Mouse (Mus musculus) liver, embryonic 13.5 days (tissue): ENCODE measurements around the gene Tmem170. TPM values are rescaled to one million over a fixed set of nuclear protein-coding genes. Genes with fewer than 3 reads are reported as not detected.

Experiments used
- ATAC-seq: fragments of 200-750 bp; cut with Nextera tagmentation; 2 replicates; pipeline ENCODE4 v1.8.0; 2017; ENCODE audit warnings: low read depth, mild to moderate bottlenecking, moderate number of reproducible peaks, moderate library complexity
- DNase-seq: peaks from one replicate; pipeline ENCODE4 v3.0.0; 2022
- H3K27ac ChIP-seq: fragments of 300-500 bp; sonication (generic); 2 replicates; pipeline ENCODE4 v1.5.1; 2015; ENCODE audit warnings: moderate library complexity, mild to moderate bottlenecking, inconsistent platforms
- H3K27me3 ChIP-seq: fragments of 300-500 bp; sonication (generic); 2 replicates; pipeline ENCODE4 v1.6.1; 2015; ENCODE audit warnings: mild to moderate bottlenecking, inconsistent platforms
- H3K36me3 ChIP-seq: fragments of 300-500 bp; sonication (generic); 2 replicates; pipeline ENCODE4 v1.6.1; 2015; ENCODE audit warnings: mild to moderate bottlenecking, inconsistent platforms
- H3K4me1 ChIP-seq: fragments of 300-500 bp; sonication (generic); replicated peaks from 2 replicates; pipeline ENCODE4 v1.6.1; 2015; ENCODE audit warnings: inconsistent platforms
- H3K4me2 ChIP-seq: fragments of 300-500 bp; sonication (generic); 2 replicates; pipeline ENCODE4 v1.6.1; 2015; ENCODE audit warnings: inconsistent platforms, mild to moderate bottlenecking, moderate library complexity
- H3K4me3 ChIP-seq: fragments of 300-500 bp; sonication (generic); replicated peaks from 2 replicates; pipeline ENCODE4 v1.5.1; 2015; ENCODE audit warnings: mild to moderate bottlenecking, inconsistent platforms
- H3K9ac ChIP-seq: fragments of 300-500 bp; sonication (generic); 2 replicates; pipeline ENCODE4 v1.6.1; 2015; ENCODE audit warnings: mild to moderate bottlenecking, inconsistent platforms
- H3K9me3 ChIP-seq: fragments of 300-500 bp; sonication (generic); replicated peaks from 2 replicates; pipeline ENCODE4 v1.6.1; 2016; ENCODE audit warnings: inconsistent platforms
- WGBS: fragments of 180-500 bp; shearing (Covaris S2); methylation state at CpG from one replicate; pipeline ENCODE4 v1.1.7; 2015; ENCODE audit not compliant: insufficient replicate concordance; 5-methylcytosine and 5-hydroxymethylcytosine counted together
- polyA plus RNA-seq: library from polyadenylated mRNA; unstranded; fragments of >200 nt; fragmentation: Nextera tagmentation; extraction: Ambion mirVana; gene quantifications from 2 replicates; pipeline ENCODE4 v1.2.1, GENCODE M21; 2015

The Tmem170 gene
- polyA plus RNA-seq, 1 experiment from 2014 or later, result 4.3 TPM

DNA sequence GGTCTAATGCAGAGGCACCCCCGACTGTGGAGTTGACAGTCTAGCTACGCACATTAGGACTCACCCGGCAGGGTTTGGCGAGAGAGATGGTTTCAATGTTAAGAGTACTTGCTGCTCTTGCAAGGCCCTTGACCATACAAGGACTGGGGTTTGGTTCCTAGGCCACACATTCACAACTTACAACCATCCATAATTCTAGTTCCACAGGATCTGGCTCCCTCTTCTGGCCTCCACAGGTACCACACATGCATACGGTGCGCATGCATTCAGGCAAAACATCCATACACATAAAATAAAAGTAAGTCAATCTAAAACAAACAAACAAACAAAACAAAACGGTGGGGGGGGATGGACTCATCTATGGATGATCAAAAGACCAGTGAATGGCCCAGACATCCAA, 18.4 kb upstream of the Tmem170 start:
- Histone ChIP-seq H3K27ac (no peak overlapping the region), H3K4me3 (no peak overlapping the region), H3K27me3 (peaks cover 28% of the 10 kb centered on the region), H3K36me3 (no peaks in the 10 kb centered on the region), H3K4me2 (no peak overlapping the region), H3K4me1 (peaks cover 3% of the 10 kb centered on the region), H3K9me3 (no peaks in the 10 kb centered on the region), H3K9ac (no peak overlapping the region)
- no peak for ATAC-seq
- no peak for DNase-seq
- WGBS, result 78% methylated on average over 7 of the region's 7 CpGs

DNA sequence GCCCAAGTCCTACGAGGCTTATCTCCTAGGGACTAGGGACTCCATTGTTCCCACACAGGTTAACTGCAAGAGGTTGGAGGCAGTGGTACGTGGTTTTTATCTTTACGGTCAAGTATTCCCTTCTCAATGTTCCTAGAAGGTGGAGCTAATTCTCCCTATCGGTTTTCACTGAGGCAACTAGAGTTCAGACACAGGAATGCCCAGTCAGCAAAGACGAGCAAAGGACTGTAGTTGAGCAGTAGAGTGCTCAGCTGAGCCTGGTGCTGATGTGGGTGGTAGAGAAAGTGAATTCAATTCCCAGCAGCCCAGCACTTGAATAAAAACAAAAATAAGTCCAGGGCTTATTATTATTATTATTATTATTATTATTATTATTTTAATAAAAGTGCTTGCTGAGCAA, 16.1 kb upstream of the Tmem170 start:
- H3K27ac ChIP-seq, result no peak overlapping the region
- 29% methylated on average over 5 of the region's 5 CpGs for WGBS
- no peak overlapping the region for H3K4me2 ChIP-seq
- ATAC-seq (no peak), DNase-seq (no peak)
- no peaks in the 10 kb centered on the region for H3K9me3 ChIP-seq
- peaks cover 47% of the 10 kb centered on the region for H3K27me3 ChIP-seq
- H3K4me1 ChIP-seq, result peaks cover 12% of the 10 kb centered on the region
- no peaks in the 10 kb centered on the region for H3K36me3 ChIP-seq
- H3K9ac ChIP-seq, result no peak overlapping the region
- no peak overlapping the region for H3K4me3 ChIP-seq

DNA sequence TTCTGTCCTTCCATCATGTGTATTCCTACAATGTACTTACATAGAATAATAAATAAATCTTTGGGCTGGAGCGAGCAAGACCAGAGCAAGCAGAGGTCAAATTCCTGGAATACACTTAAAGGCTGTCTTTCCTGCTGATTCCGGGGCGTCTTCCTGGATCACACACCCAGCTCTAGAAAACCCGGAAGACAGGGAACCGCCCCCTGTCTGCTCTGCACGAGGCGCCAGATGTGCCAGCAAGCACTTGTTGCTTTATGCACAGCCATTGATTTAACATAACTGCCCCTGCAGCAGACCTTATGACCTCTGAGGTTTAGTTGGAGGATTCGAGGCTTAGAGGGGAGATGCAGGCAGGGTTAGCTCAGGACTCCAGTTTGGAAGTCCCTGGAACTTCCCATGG, 15.4 kb upstream of the Tmem170 start:
- Histone ChIP-seq H3K4me2 (no peak overlapping the region), H3K27ac (no peak overlapping the region), H3K9me3 (no peaks in the 10 kb centered on the region), H3K27me3 (peaks cover 47% of the 10 kb centered on the region), H3K4me3 (no peak overlapping the region), H3K4me1 (peaks cover 18% of the 10 kb centered on the region), H3K9ac (no peak overlapping the region), H3K36me3 (no peaks in the 10 kb centered on the region)
- ATAC-seq, result no peak
- WGBS, result 24% methylated on average over 8 of the region's 8 CpGs
- no peak for DNase-seq

DNA sequence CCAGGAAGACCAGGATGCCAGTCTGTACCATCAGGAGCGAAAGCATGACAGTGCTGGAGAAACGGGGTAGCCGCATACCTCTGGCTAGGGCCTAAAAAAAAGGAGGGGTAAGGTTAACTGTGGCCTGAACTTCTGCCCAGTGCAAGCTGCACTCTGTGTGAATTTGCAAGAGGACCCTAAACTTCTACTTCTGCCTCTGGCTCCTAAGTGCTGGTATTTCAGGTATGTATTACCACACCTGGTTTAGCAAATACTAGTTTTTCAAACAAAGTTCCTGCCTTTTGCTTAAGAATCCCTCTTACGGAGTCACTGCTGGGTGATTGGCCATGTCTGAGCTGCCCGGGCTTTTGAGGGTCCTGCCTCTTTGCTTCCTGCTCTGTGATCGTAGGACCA, 14.4 kb upstream of the Tmem170 start:
- no peaks in the 10 kb centered on the region for H3K36me3 ChIP-seq
- ATAC-seq (no peak), DNase-seq (no peak)
- H3K27ac ChIP-seq, result no peak overlapping the region
- H3K9ac ChIP-seq, result no peak overlapping the region
- 56% methylated on average over 6 of the region's 6 CpGs for WGBS
- no peak overlapping the region for H3K4me2 ChIP-seq
- H3K27me3 ChIP-seq, result peaks cover 51% of the 10 kb centered on the region
- H3K4me1 ChIP-seq, result peaks cover 23% of the 10 kb centered on the region
- no peaks in the 10 kb centered on the region for H3K9me3 ChIP-seq
- no peak overlapping the region for H3K4me3 ChIP-seq

DNA sequence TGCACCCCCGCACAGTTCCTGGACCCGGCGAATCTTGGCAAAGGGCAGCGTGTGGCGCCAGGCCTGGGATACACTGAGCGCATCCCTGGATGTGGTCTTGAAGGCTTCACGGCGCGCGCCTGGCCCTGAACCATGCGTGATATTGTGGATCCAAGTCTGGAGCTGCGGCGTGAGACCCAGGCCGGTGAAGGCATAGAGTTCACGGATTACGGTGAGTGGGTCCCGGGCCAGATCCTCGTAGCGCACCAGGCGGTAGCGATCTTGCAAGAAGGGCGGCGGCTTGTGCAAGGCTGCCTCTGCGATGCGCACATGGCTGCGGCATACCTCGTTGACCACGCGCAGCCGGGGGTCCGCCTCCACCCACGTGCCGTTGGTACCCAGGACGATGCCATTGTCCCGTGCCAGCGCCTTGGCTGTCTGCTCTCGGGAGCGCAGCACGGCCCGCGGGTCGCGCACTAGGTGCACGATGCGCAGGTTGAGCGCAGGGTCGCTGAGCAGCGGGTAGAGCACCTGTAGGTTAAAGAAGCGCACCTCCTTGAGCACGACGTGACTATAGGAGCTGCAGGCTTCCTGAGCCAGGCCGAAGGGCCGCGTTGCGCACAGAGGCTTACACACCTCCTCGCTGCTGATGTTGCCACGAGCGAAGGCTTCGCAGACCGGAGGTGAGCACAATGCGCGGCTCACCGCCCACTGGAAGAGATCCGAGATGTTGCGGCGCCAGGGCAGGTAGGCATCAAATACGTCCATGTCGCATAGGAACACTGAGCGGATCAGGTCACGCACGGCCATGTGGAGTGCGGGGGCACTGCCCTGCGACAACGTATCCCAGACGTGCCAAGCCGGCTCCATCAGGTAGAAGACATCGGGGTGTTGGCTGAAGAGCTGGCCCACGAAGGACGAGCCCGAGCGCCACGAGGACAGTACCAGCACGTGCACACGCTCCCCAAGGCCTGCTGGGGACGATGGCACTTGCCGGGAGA, 13.7 kb upstream of the Tmem170 start:
- ATAC-seq, result no peak
- H3K36me3 ChIP-seq, result no peaks in the 10 kb centered on the region
- DNase-seq, result no peak
- H3K9me3 ChIP-seq, result no peaks in the 10 kb centered on the region
- 0 out of 2 replicates have a peak overlapping the region, but pooled peaks have one; percentile 12 for H3K4me2 ChIP-seq
- H3K27me3 ChIP-seq, result peaks cover 51% of the 10 kb centered on the region
- H3K27ac ChIP-seq, result no peak overlapping the region
- H3K4me1 ChIP-seq, result peaks cover 23% of the 10 kb centered on the region
- no peak overlapping the region for H3K9ac ChIP-seq
- 16% methylated on average over 86 of the region's 86 CpGs for WGBS
- no peak overlapping the region for H3K4me3 ChIP-seq

DNA sequence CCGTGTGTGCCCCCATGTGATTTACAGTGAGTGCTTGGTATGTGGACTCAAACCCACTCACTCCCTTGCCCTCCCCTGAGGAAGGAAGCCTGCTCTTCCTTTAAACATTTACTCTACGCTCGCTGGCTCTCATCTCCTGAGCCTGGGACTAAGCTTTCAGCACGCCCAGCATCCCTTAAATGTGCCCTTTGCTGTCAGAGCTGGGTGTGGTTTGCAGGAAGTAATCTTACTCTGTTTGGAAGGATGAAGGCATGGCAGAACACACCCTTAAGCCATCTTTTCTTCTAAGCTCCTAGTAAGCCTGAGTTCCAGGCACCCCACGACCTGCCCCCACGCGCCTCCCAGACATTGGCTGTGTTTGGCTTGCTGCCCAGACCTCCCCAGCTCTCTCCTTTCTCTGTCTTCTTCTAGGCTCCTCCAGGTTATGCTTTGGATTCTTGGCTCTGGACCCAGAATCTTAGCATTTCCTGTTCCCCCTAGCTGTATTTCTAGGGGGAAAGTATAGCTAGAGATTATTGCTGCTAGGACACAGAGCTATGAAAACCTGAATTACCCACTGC, 11.6 kb upstream of the Tmem170 start:
- Histone ChIP-seq H3K36me3 (no peaks in the 10 kb centered on the region), H3K9ac (no peak overlapping the region), H3K4me2 (no peak overlapping the region), H3K9me3 (no peaks in the 10 kb centered on the region), H3K27me3 (peaks cover 51% of the 10 kb centered on the region), H3K4me1 (peaks cover 23% of the 10 kb centered on the region), H3K27ac (no peak overlapping the region), H3K4me3 (no peak overlapping the region)
- WGBS, result 40% methylated on average over 7 of the region's 7 CpGs
- no peak for DNase-seq
- ATAC-seq, result no peak

DNA sequence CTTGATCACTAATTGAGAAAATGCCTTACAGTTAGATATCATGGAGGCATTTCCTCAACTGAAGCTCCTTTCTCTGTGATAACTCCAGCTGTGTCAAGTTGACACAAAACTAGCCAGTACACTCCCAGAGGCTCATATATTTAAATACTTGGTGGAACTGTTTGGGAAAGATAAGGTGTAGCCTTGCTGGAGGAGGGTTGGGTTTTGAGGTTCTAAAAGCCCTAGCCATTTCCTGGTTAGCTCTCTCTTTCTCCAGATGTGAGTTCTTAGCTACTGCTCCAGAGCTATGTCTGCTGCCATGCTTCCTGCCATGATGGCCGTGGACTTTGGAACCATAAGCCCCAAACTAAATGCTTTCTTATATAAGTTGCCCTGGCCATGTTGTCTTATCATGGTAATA, 10.9 kb upstream of the Tmem170 start:
- no peak overlapping the region for H3K9ac ChIP-seq
- DNase-seq (no peak), ATAC-seq (peak; percentile 79)
- WGBS, result 50% methylated on average over 1 of the region's 1 CpGs
- no peaks in the 10 kb centered on the region for H3K36me3 ChIP-seq
- H3K9me3 ChIP-seq, result no peaks in the 10 kb centered on the region
- no peak overlapping the region for H3K4me3 ChIP-seq
- peaks cover 23% of the 10 kb centered on the region for H3K4me1 ChIP-seq
- no peak overlapping the region; the same call in 1 of the 2 replicates for H3K27ac ChIP-seq
- H3K27me3 ChIP-seq, result peaks cover 48% of the 10 kb centered on the region
- no peak overlapping the region for H3K4me2 ChIP-seq

DNA sequence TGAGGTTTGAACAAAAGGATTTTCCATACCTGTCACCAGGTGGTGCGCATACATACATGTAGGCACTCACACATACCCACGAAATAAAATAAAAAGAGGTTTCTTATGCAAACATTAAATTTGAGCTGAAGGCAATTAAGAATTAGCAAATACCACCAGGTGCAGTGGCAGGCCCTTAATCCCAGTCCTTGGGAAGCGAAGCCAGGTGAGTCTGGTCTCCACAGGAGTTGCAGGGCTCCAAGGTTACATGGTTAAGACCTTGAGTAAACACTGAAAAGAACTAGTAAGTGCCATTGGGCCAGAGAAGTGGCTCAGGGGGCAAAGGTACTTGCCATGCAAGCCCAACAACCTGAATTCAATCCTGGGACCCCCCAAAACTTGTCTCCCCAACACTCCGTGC, 7.1 kb upstream of the Tmem170 start:
- no peaks in the 10 kb centered on the region for H3K9me3 ChIP-seq
- no peak overlapping the region for H3K27ac ChIP-seq
- no peak overlapping the region for H3K4me2 ChIP-seq
- DNase-seq, result no peak
- H3K4me1 ChIP-seq, result peaks cover 20% of the 10 kb centered on the region
- no peak for ATAC-seq
- H3K27me3 ChIP-seq, result peaks cover 11% of the 10 kb centered on the region
- H3K9ac ChIP-seq, result no peak overlapping the region
- no peak overlapping the region for H3K4me3 ChIP-seq
- no peaks in the 10 kb centered on the region for H3K36me3 ChIP-seq
- WGBS, result 72% methylated on average over 4 of the region's 4 CpGs

DNA sequence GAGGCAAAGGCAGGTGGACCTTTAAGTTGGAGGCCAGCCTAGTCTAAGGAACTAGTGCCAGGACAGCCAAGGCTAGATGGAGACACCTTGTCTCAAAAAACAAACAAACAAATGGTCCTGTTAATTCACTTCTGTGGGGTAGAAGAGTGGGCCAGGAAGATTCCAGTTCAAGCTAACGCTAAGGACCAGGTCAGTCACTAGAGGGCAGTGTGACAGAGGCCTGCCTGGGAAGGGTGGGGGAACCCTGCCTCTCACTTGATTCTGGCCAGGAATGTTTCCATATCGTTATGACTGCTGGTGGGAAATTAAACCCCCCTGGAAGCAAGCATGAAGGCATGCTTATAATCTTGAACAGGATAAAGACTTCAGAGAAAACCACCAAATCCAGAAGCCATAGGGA, 5.0 kb upstream of the Tmem170 start:
- 1% methylated on average over 2 of the region's 2 CpGs for WGBS

DNA sequence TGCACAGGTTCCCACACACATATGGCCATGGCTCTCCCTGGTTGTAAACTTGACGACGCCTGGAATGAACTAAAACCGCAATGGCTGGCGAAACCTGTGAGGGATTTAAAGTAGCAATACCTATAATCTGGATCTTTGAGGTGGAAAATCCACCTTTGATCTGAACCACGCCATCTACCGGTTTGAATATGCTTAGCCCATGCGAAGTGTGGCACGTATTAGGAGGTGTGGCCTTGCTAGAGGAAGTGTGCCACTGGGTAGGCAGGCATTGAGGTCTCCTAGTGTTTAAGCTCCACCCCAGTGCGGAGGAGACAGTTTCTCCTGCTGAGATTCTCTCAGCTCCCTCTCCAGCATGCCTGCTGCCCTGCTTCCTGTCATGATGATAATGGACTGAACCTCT, 1.2 kb upstream of the Tmem170 start:
- Histone ChIP-seq H3K4me1 (peaks cover 18% of the 10 kb centered on the region), H3K9me3 (no peaks in the 10 kb centered on the region), H3K4me3 (no peak overlapping the region), H3K9ac (no peak overlapping the region), H3K27me3 (no peaks in the 10 kb centered on the region), H3K4me2 (no peak overlapping the region), H3K36me3 (0 out of 2 replicates have a peak, but pooled peaks cover 3% of the 10 kb centered on the region), H3K27ac (no peak overlapping the region)
- ATAC-seq (no peak), DNase-seq (no peak)
- 64% methylated on average over 9 of the region's 9 CpGs for WGBS

More for the DNA sequence above, 5.0 kb upstream of the Tmem170 start:
- Histone ChIP-seq H3K4me2 (no peak overlapping the region), H3K27me3 (peaks cover 3% of the 10 kb centered on the region; the same call in 1 of the 2 replicates), H3K9ac (no peak overlapping the region), H3K4me3 (no peak overlapping the region), H3K27ac (no peak overlapping the region), H3K4me1 (peaks cover 8% of the 10 kb centered on the region), H3K36me3 (no peaks in the 10 kb centered on the region), H3K9me3 (no peaks in the 10 kb centered on the region)
- DNase-seq (peak; percentile 25), ATAC-seq (no peak)

DNA sequence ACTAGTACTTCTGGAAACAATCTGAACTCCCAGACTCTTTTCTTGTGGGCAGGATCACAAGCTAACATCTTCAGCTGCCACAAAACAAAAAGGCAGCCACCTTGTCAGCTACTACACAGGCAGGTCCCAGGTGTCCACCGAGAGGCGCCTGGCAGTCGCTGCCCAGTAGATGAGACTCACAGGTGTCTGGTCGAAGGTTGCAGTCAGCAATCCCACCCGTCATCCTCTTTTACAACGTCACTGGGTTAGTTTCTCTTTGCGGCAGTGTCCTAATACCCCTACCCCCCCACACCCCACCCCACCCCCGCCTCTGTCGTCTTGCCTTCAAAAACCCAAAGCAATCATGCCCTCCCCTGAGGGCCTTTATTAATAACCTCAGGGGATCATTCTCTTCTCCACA, 792 bp downstream of the Tmem170 start:
- H3K9me3 ChIP-seq, result no peaks in the 10 kb centered on the region
- H3K9ac ChIP-seq, result peak overlapping the region; percentile 84
- H3K4me3 ChIP-seq, result peak overlapping the region; percentile 88
- H3K4me1 ChIP-seq, result peaks cover 27% of the 10 kb centered on the region
- no peaks in the 10 kb centered on the region for H3K27me3 ChIP-seq
- no peak for DNase-seq
- H3K4me2 ChIP-seq, result peak overlapping the region; percentile 92
- 26% methylated on average over 9 of the region's 9 CpGs for WGBS
- H3K27ac ChIP-seq, result peak overlapping the region; percentile 82; the same call in 1 of the 2 replicates
- no peak for ATAC-seq
- 0 out of 2 replicates have a peak, but pooled peaks cover 4% of the 10 kb centered on the region for H3K36me3 ChIP-seq
